Mouse (Mus musculus) embryonic facial prominence, embryonic 12.5 days (tissue): ENCODE data around the gene Klk1b9. TPM values are rescaled to one million over a fixed set of nuclear protein-coding genes. Genes with fewer than 3 reads are reported as not detected.
"Not testable (repeated sequence)": the region's sequence is repeated elsewhere in the genome, so short reads cannot be mapped to it uniquely, and the experiment has no call there.

Experiments used
- ATAC-seq: fragments of 200-750 bp; cut with Nextera tagmentation; 2 replicates; pipeline ENCODE4 v1.8.0; 2017; ENCODE audit not compliant: insufficient number of reproducible peaks, insufficient read depth, low FRiP score, low TSS enrichment
- H3K27ac ChIP-seq: fragments of 300-500 bp; sonication (generic); 2 replicates; pipeline ENCODE4 v1.5.1; 2016; ENCODE audit warnings: mild to moderate bottlenecking
- H3K27me3 ChIP-seq: fragments of 300-500 bp; sonication (generic); 2 replicates; pipeline ENCODE4 v1.6.1; 2016; ENCODE audit warnings: mild to moderate bottlenecking, moderate library complexity
- H3K36me3 ChIP-seq: fragments of 300-500 bp; sonication (generic); 2 replicates; pipeline ENCODE4 v1.6.1; 2016; ENCODE audit warnings: mild to moderate bottlenecking
- H3K4me1 ChIP-seq: fragments of 300-500 bp; sonication (generic); 2 replicates; pipeline ENCODE4 v1.6.1; 2016
- H3K4me2 ChIP-seq: fragments of 300-500 bp; sonication (generic); replicated peaks from 2 replicates; pipeline ENCODE4 v1.6.1; 2016; ENCODE audit warnings: mild to moderate bottlenecking, moderate library complexity
- H3K4me3 ChIP-seq: fragments of 300-500 bp; sonication (generic); 2 replicates; pipeline ENCODE4 v1.5.1; 2016; ENCODE audit warnings: mild to moderate bottlenecking
- H3K9ac ChIP-seq: fragments of 300-500 bp; sonication (generic); 2 replicates; pipeline ENCODE4 v1.6.1; 2016; ENCODE audit warnings: mild to moderate bottlenecking, moderate library complexity
- H3K9me3 ChIP-seq: fragments of 300-500 bp; sonication (generic); 2 replicates; pipeline ENCODE4 v1.6.1; 2016; ENCODE audit warnings: mild to moderate bottlenecking, moderate library complexity
- WGBS: fragments of 180-500 bp; shearing (Covaris S2); methylation state at CpG from one replicate; pipeline ENCODE4 v1.1.7; 2016; 5-methylcytosine and 5-hydroxymethylcytosine counted together
- polyA plus RNA-seq: library from polyadenylated mRNA; unstranded; fragments of >200 nt; fragmentation: Nextera tagmentation; extraction: Ambion mirVana; gene quantifications from 2 replicates; pipeline ENCODE4 v1.2.1, GENCODE M21; 2016

Gene Klk1b9
- not detected in 2 replicates for polyA plus RNA-seq

DNA sequence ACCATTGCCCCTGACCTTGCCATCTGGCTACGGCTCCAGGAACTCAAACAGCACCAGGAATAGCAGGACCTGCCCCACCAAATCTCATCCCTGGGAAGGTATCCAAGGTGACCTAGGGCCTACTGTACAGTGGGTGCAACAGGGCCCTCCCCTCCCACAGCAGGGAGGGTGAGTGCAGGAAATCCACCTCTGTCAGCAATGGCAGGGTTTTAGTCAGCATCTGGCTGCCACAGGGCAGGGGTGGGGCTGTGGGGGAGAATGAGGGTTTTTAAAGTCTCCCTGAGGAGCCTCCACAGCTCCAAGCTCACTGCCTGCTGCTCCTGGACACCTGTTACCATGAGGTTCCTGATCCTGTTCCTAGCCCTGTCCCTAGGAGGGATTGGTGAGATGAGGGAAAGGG is at the start of gene Klk1b9:
Klk1b9 (plus strand) TSS at position 301 of the 400 bp plus-strand sequence.
- WGBS, result 65% methylated on average over 1 of the region's 1 CpGs
- not testable (repeated sequence) for H3K4me1 ChIP-seq, H3K9ac ChIP-seq, H3K27ac ChIP-seq, H3K27me3 ChIP-seq, H3K4me2 ChIP-seq, ATAC-seq, H3K9me3 ChIP-seq, H3K4me3 ChIP-seq, H3K36me3 ChIP-seq

DNA sequence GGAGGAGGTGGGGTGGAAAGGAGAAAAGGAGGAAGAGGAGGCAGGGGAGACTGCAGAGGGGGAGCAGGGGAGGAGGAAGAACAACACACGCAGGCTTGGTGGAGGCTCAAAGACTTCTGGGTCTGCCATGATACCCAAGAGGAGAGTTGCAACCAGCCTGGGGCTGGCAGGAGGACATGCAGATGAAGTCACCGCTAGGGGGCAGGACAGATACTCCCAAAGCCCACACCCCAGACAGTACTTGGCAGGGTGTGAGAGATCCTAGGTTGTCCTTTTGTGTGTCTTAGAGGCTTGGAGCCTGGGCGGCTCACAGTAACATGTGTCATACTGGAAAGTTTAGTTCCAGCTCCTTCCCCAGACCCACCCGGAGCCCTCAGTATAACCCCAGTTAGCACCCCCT is 47.3 kb upstream of the Klk1b9 start:
- WGBS, result 43% methylated on average over 4 of the region's 4 CpGs
- ATAC-seq, result no peak
- no peak overlapping the region for H3K9ac ChIP-seq
- no peak overlapping the region for H3K4me3 ChIP-seq
- H3K27me3 ChIP-seq, result no peaks in the 10 kb centered on the region
- no peaks in the 10 kb centered on the region for H3K36me3 ChIP-seq
- no peaks in the 10 kb centered on the region for H3K9me3 ChIP-seq
- H3K27ac ChIP-seq, result no peak overlapping the region
- no peaks in the 10 kb centered on the region for H3K4me1 ChIP-seq
- no peak overlapping the region for H3K4me2 ChIP-seq

DNA sequence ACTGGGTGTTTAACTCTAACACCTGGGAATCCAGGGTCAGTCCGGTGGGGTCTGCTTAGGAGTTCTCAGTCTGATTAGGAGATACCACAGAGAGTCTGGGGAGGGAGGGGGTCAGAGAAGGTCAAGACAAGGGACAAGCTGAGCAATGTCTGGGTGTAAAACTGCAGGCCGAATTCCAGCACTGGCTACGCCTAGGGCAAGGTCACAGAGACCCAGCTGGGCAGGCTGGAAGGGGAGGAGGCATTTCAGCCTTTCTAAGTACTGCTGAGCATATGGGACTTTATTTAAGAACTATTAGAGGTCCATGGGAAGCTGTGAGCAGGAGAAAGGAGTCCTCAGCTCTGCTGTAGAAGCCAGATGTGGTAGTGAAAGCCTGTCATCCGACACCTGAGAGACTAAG is 43.5 kb upstream of the Klk1b9 start:
- no peaks in the 10 kb centered on the region for H3K36me3 ChIP-seq
- H3K4me1 ChIP-seq, result no peaks in the 10 kb centered on the region
- no peaks in the 10 kb centered on the region for H3K27me3 ChIP-seq
- 55% methylated on average over 4 of the region's 4 CpGs for WGBS
- no peak overlapping the region for H3K4me2 ChIP-seq
- no peak overlapping the region for H3K9ac ChIP-seq
- H3K4me3 ChIP-seq, result no peak overlapping the region
- no peaks in the 10 kb centered on the region for H3K9me3 ChIP-seq
- no peak overlapping the region for H3K27ac ChIP-seq
- no peak for ATAC-seq

DNA sequence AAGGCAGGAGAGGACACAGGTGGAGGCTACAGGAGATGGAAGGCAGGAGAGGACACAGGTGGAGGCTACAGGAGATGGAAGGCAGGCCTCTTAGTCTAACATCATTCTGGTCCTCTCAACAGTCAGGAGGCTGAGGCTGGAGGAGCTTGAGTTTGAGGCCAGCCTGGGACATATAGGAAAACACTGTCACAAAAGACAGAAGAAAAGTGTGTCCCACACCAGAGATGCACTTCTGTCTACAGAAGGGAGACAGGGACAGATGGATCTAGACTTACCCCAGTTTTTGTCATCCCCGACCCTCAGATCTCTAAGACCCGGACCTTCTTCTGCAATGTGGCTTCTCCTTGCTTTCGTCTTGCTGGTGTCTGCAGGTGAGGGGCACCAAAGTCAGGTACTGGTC is 42.4 kb upstream of the Klk1b9 start, which contains the start of gene Klk15:
Klk15 (plus strand) TSS at position 301 of the 400 bp plus-strand sequence.
- H3K36me3 ChIP-seq, result no peaks in the 10 kb centered on the region
- H3K4me3 ChIP-seq, result no peak within 1 kb of the TSS
- H3K9ac ChIP-seq, result no peak within 1 kb of the TSS
- no peak for ATAC-seq
- H3K27me3 ChIP-seq, result no peaks in the 10 kb centered on the region
- 94% methylated on average over 3 of the region's 3 CpGs for WGBS
- no peak within 1 kb of the TSS for H3K4me2 ChIP-seq
- H3K27ac ChIP-seq, result no peak within 1 kb of the TSS
- no peaks in the 10 kb centered on the region for H3K9me3 ChIP-seq
- H3K4me1 ChIP-seq, result no peaks in the 10 kb centered on the region

DNA sequence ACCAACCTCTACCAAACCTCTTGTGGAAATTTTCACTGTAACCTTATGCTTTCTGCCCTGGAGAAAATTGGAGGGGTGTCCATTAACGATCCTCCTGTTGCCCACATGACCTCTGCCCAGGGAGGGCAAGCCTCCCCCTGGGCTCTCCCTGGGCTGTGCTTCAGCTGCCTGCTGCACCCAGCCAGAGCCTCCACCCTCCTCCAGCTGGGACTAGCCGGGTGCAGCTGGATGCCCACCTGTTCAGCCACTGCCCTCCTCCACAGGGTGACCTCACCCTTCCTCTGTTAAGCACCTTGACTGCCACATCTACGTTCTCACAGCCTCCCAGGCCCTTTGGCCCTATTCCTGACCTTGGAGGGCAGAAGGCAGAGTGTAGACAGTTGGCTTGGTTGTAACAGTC is 41.1 kb upstream of the Klk1b9 start:
- 54% methylated on average over 3 of the region's 3 CpGs for WGBS
- no peak overlapping the region for H3K4me3 ChIP-seq
- no peak for ATAC-seq

DNA sequence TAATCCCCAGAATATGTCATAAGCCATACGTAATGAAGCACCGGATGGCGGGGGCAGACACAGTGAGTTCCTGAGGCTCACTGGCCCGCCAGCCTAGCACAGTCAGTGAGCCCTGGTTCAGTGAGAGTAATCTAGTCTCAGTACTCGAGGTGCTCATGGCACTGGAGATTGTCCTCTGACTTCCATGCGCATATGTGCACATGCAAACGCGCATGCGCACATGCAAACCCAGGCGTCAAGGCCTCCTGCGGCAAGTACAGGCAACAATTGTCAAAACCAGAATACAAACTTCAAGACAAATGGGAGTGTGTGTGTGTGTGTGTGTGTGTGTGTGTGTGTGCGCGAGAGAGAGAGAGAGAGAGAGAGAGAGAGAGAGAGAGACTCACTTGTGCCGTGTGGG is 39.3 kb upstream of the Klk1b9 start:
- no peak for ATAC-seq

More for the DNA sequence above, 41.1 kb upstream of the Klk1b9 start:
- Histone ChIP-seq H3K27ac (no peak overlapping the region), H3K9me3 (no peaks in the 10 kb centered on the region), H3K9ac (no peak overlapping the region), H3K36me3 (no peaks in the 10 kb centered on the region), H3K27me3 (no peaks in the 10 kb centered on the region), H3K4me1 (no peaks in the 10 kb centered on the region), H3K4me2 (no peak overlapping the region)

DNA sequence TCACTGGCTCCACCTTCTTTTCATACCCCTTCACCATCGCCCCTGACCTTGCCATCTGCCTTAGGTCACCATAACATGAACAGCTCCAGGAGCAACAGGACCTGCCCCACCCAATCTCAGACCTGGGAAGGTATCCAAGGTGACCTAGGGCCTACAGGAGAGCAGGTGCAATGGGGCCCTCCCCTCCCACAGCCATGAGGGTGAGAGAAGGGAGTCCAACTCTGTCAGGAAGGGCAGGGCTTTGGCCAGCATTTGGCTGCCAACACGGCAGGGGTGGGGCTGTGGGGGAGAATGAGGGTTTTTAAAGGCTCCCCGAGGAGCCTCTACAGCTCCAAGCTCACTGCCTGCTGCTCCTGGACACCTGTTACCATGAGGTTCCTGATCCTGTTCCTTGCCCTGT is 33.6 kb upstream of the Klk1b9 start:
- not testable (repeated sequence) for H3K27ac ChIP-seq, H3K27me3 ChIP-seq, ATAC-seq, H3K9ac ChIP-seq, H3K36me3 ChIP-seq, H3K4me3 ChIP-seq, H3K9me3 ChIP-seq, H3K4me2 ChIP-seq, H3K4me1 ChIP-seq
- WGBS, result 73% methylated on average over 3 of the region's 3 CpGs

More for the DNA sequence above, 39.3 kb upstream of the Klk1b9 start:
- H3K9ac ChIP-seq, result no peak overlapping the region
- no peaks in the 10 kb centered on the region for H3K9me3 ChIP-seq
- H3K27me3 ChIP-seq, result no peaks in the 10 kb centered on the region
- WGBS, result 85% methylated on average over 14 of the region's 14 CpGs
- no peak overlapping the region for H3K27ac ChIP-seq
- H3K4me1 ChIP-seq, result no peaks in the 10 kb centered on the region
- no peaks in the 10 kb centered on the region for H3K36me3 ChIP-seq
- H3K4me2 ChIP-seq, result no peak overlapping the region
- H3K4me3 ChIP-seq, result no peak overlapping the region

DNA sequence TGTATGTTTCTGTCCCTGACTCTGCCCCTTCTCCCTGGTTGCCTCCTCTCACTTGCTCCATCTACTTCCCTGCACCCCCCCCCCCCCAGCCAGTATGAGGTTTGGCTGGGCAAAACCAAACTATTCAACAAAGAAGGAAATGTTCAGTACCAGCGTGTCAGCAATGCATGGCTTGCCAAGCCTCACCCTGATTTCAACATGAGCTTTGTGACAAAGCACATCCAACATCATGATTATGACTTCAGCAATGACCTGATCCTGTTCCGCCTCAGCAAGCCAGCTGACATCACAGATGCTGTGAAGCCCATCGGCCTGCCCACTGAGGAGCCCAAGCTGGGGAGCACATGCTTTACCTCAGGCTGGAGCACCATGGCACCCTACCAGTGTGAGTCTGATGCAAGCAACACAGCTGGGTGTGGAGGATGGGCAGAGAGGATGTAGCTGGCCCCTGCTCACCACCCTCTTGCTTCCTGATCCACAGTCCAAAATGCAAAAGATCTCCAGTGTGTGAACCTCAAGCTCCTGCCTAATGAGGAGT is 31.1 kb upstream of the Klk1b9 start:
- H3K9me3 ChIP-seq, result no peaks in the 10 kb centered on the region
- H3K4me2 ChIP-seq, result no peak overlapping the region
- H3K27ac ChIP-seq, result no peak overlapping the region
- no peaks in the 10 kb centered on the region for H3K36me3 ChIP-seq
- no peaks in the 10 kb centered on the region for H3K27me3 ChIP-seq
- WGBS, result 84% methylated on average over 3 of the region's 3 CpGs
- no peaks in the 10 kb centered on the region for H3K4me1 ChIP-seq
- no peak for ATAC-seq
- H3K4me3 ChIP-seq, result no peak overlapping the region
- H3K9ac ChIP-seq, result no peak overlapping the region

DNA sequence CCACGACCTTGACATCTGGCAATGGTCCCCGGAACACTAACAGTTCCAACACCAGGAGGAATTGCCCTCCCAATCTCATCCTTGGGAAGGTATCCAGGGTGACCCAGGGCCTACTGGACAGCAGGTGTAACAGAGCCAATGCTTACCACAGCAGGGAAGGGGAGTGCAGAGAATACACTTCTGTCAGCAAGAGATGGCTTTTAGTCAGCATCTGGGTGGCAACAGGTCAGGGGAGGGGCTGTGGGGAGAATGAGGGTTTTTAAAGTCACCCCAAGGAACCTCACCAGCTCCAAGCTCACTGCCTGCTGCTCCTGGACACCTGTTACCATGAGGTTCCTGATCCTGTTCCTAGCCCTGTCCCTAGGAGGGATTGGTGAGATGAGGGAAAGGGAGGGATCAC is 25.5 kb upstream of the Klk1b9 start, which contains the start of gene Klk1b8:
Klk1b8 (plus strand) TSS at position 301 of the 400 bp plus-strand sequence.
- H3K9me3 ChIP-seq, result no peaks in the 10 kb centered on the region
- H3K27me3 ChIP-seq, result no peaks in the 10 kb centered on the region
- H3K9ac ChIP-seq, result no peak within 1 kb of the TSS
- no peak for ATAC-seq
- H3K27ac ChIP-seq, result no peak within 1 kb of the TSS
- H3K4me3 ChIP-seq, result no peak within 1 kb of the TSS
- H3K4me1 ChIP-seq, result no peaks in the 10 kb centered on the region
- no peaks in the 10 kb centered on the region for H3K36me3 ChIP-seq
- 95% methylated on average over 2 of the region's 2 CpGs for WGBS
- H3K4me2 ChIP-seq, result no peak within 1 kb of the TSS

DNA sequence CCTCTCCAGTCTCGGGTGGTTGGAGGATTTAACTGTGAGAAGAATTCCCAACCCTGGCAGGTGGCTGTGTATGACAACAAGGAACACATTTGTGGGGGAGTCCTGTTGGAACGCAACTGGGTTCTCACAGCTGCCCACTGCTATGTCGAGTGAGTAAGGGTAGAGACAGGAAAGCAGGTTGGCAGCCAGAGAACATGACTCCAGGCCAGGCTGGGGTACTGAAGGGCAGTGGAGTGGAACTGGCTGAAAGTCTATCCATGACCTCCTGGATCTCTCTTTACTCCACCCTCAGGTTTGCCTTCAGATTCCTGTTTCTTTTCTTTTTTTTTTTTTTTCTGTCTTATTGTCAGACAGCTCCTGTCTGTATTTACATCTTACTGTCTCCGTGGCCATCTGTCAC is 23.2 kb upstream of the Klk1b9 start:
- 62% methylated on average over 4 of the region's 4 CpGs for WGBS
- Histone ChIP-seq H3K36me3 (no peaks in the 10 kb centered on the region), H3K9me3 (no peaks in the 10 kb centered on the region), H3K27me3 (no peaks in the 10 kb centered on the region), H3K9ac (no peak overlapping the region), H3K27ac (no peak overlapping the region), H3K4me2 (no peak overlapping the region), H3K4me1 (no peaks in the 10 kb centered on the region), H3K4me3 (no peak overlapping the region)
- no peak for ATAC-seq

DNA sequence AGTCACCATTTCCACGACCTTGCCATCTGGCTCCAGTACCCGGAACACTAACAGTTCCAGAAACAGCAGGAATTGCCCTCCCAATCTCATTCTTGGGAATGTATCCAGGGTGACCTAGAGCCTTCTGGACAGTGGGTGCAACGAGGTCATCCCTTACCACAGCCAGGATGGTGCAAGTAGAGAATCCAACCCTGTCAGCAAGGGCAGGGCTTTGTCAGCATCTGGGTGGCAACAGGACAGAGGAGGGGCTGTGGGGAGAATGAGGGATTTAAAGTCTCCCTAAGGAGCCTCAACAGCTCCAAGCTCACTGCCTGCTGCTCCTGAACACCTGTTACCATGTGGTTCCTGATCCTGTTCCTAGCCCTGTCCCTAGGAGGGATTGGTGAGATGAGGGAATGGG is 9.4 kb upstream of the Klk1b9 start, which contains the start of gene Klk1b1:
Klk1b1 (plus strand) TSS at position 301 of the 400 bp plus-strand sequence.
- Histone ChIP-seq H3K4me2 (no peak within 1 kb of the TSS), H3K4me1 (no peaks in the 10 kb centered on the region), H3K36me3 (no peaks in the 10 kb centered on the region), H3K9ac (no peak within 1 kb of the TSS), H3K27me3 (no peaks in the 10 kb centered on the region), H3K9me3 (no peaks in the 10 kb centered on the region), H3K27ac (no peak within 1 kb of the TSS), H3K4me3 (no peak within 1 kb of the TSS)
- ATAC-seq, result no peak
- 70% methylated on average over 3 of the region's 3 CpGs for WGBS

DNA sequence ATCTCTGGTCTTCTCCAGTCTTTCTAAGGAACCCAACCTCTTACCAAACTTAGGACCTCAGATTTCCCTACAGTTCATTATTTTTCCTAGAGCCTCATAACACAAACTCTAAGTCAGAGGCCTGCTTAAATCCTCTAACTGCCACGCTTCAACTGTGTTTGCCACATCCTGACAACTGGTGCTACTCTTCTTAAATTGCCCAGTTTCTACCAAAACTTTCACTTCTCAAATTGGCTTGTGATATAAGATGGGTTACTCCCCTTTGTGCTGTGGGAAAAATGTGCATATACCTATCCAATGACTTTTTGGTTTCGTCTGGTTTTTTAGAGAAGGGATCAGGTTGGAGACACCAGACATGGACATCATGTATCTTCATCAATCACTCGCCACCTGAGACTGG is 8.8 kb upstream of the Klk1b9 start:
- H3K4me1 ChIP-seq, result no peaks in the 10 kb centered on the region
- H3K27me3 ChIP-seq, result no peaks in the 10 kb centered on the region
- H3K27ac ChIP-seq, result no peak overlapping the region
- H3K9ac ChIP-seq, result no peak overlapping the region
- 80% methylated on average over 3 of the region's 3 CpGs for WGBS
- H3K36me3 ChIP-seq, result no peaks in the 10 kb centered on the region
- H3K9me3 ChIP-seq, result no peaks in the 10 kb centered on the region
- H3K4me2 ChIP-seq, result no peak overlapping the region
- no peak overlapping the region for H3K4me3 ChIP-seq
- no peak for ATAC-seq
